Mouse (Mus musculus) CD4-positive, CD25-positive, alpha-beta regulatory T cell, adult 4 months (primary cell): ENCODE measurements around the gene Igf2. TPM values are rescaled to one million over a fixed set of nuclear protein-coding genes. Genes with fewer than 3 reads are reported as not detected.

ENCODE experiments used
- ATAC-seq: one replicate; pipeline ENCODE4 v1.8.0; 2017
- polyA plus RNA-seq, 2 experiments: library from polyadenylated mRNA; unstranded; fragments of 100-300 nt; shearing (Covaris generic); gene quantifications; one replicate each; pipeline ENCODE4 v1.2.1; 2017

The Igf2 gene
- 1 to 10 TPM in 1 of 2 experiments, under 1 TPM in 1; 0.69 to 1.1 TPM for polyA plus RNA-seq

GRCm38 (mm10) chr7:142666659-142667058, at the start of gene Igf2:
TSS of gene Igf2 (minus strand) at chr7:142666816.
- no peak for ATAC-seq

- ATAC-seq = no peak
Measured at GRCm38 (mm10) chr7:142714783-142715498, 48.3 kb upstream of the Igf2 start.

- no peak for ATAC-seq
Measured at GRCm38 (mm10) chr7:142706873-142707272, 40.3 kb upstream of the Igf2 start.

GRCm38 (mm10) chr7:142699334-142699860, 32.8 kb upstream of the Igf2 start:
- no peak for ATAC-seq

- ATAC-seq = no peak
Measured at GRCm38 (mm10) chr7:142678611-142679010, 12.0 kb upstream of the Igf2 start.

GRCm38 (mm10) chr7:142675644-142676043, 9.0 kb upstream of the Igf2 start:
- no peak for ATAC-seq

GRCm38 (mm10) chr7:142675141-142675540, 8.5 kb upstream of the Igf2 start:
- no peak for ATAC-seq

GRCm38 (mm10) chr7:142672120-142672519, 5.5 kb upstream of the Igf2 start:
- peak; percentile 47 for ATAC-seq

- no peak for ATAC-seq
Measured at GRCm38 (mm10) chr7:142671067-142671466, 4.5 kb upstream of the Igf2 start.

- no peak for ATAC-seq
Measured at GRCm38 (mm10) chr7:142669751-142670625, 3.4 kb upstream of the Igf2 start, which contains the start of gene Gm49394. TSS of gene Gm49394 (minus strand) at chr7:142669942.

GRCm38 (mm10) chr7:142668328-142668727, 1.7 kb upstream of the Igf2 start:
- no peak for ATAC-seq

GRCm38 (mm10) chr7:142667521-142667920, 905 bp upstream of the Igf2 start:
- no peak for ATAC-seq

- no peak for ATAC-seq
Measured at GRCm38 (mm10) chr7:142666109-142666508, 507 bp downstream of the Igf2 start.

- no peak for ATAC-seq
Measured at GRCm38 (mm10) chr7:142665364-142665763, 1.3 kb downstream of the Igf2 start.

- no peak for ATAC-seq
Measured at GRCm38 (mm10) chr7:142664465-142665029, 2.1 kb downstream of the Igf2 start.

- no peak for ATAC-seq
Measured at GRCm38 (mm10) chr7:142663931-142664421, 2.6 kb downstream of the Igf2 start.

- ATAC-seq = no peak
Measured at GRCm38 (mm10) chr7:142663151-142663550, 3.5 kb downstream of the Igf2 start.

GRCm38 (mm10) chr7:142661811-142662210, 4.8 kb downstream of the Igf2 start:
- no peak for ATAC-seq

- no peak for ATAC-seq
Measured at GRCm38 (mm10) chr7:142661046-142661445, 5.6 kb downstream of the Igf2 start.

- no peak for ATAC-seq
Measured at GRCm38 (mm10) chr7:142660651-142660945, 6.0 kb downstream of the Igf2 start.

- ATAC-seq = no peak
Measured at GRCm38 (mm10) chr7:142659767-142660650, 6.6 kb downstream of the Igf2 start.

- no peak for ATAC-seq
Measured at GRCm38 (mm10) chr7:142659181-142659681, 7.4 kb downstream of the Igf2 start.
